Mouse (Mus musculus): ENCODE measurements around the gene Stab2.

GRCm38 (mm10) chr10:86915595-86915994, 92.2 kb downstream of the Stab2 start:
- TF ChIP-seq ZNF384 (IDR thresholded peaks at IDR 0.05; ENCODE audit: low read depth, low read length) (no peak), CHD2 (IDR thresholded peaks at IDR 0.05; ENCODE audit: low read depth, low read length) (no peak), HCFC1 (IDR thresholded peaks at IDR 0.05; ENCODE audit: borderline replicate concordance, insufficient read depth, low read length) (no peak), MAFK (IDR thresholded peaks at IDR 0.05; ENCODE audit: insufficient read depth, low read depth, low read length) (no peak)
